Mouse (Mus musculus) layer of hippocampus, adult 2 months (tissue): ENCODE measurements around the gene Lclat1. TPM values are rescaled to one million over a fixed set of nuclear protein-coding genes. Genes with fewer than 3 reads are reported as not detected.

ENCODE experiments used
- DNase-seq, 2 experiments: peaks; one replicate each; pipeline ENCODE4 v3.0.0; 2022; ENCODE audit warnings: low spot score in 2 of 2
- H3K27ac ChIP-seq: fragments of 200-600 bp; 2 replicates; pipeline ENCODE4 v1.8.1; 2022
- H3K4me3 ChIP-seq: fragments of 200-600 bp; 2 replicates; pipeline ENCODE4 v1.8.1; 2022; ENCODE audit warnings: mild to moderate bottlenecking
- CTCF ChIP-seq: fragments of 200-600 bp; conservative IDR thresholded peaks from 2 replicates; pipeline ENCODE4 v1.8.1; 2022; ENCODE audit warnings: antibody characterized with exemption, mild to moderate bottlenecking, moderate library complexity
- total RNA-seq, 2 experiments: library from RNA; stranded (reverse); gene quantifications; 2 replicates each; pipeline ENCODE4 v1.2.3; 2021

Lclat1 gene
- total RNA-seq, 2 experiments from 2014 or later, result 32.9 to 34.6 TPM

- no peak for DNase-seq
- TF ChIP-seq CTCF, result 0 out of 2 replicates have a peak, but pooled peaks have one; percentile 12
- H3K27ac ChIP-seq, result no peak overlapping the region
- H3K4me3 ChIP-seq, result no peak overlapping the region
These were observed 96.0 kb downstream of the Lclat1 start for GRCm38 (mm10) chr17:73203642-73204332.

GRCm38 (mm10) chr17:73210960-73211531, 103.3 kb downstream of the Lclat1 start:
- no peak for TF ChIP-seq CTCF
- no peak overlapping the region for H3K4me3 ChIP-seq
- DNase-seq, result no peak

DNA sequence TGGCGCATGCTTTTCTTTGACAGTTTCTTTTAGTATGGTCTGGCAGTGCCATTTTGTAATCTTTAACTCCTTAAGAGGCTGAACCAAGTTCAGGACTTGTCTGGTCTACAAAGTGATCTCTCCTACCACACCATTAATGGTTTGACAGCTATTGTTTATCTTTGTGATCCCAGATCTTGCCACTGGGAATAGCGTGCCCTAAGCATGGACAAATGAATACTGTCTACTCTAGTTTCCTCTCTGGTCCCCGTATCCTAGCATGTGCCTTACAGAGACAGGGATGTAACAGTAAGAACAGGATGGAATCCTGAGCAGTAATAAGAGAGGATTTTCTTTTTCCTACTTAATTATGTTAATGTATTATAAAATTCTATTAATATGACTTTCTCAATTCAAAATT, 105.0 kb downstream of the Lclat1 start:
- H3K27ac ChIP-seq, result no peak overlapping the region
- no peak overlapping the region for H3K4me3 ChIP-seq
- TF ChIP-seq CTCF, result no peak
- no peak for DNase-seq

More at GRCm38 (mm10) chr17:73210960-73211531, 103.3 kb downstream of the Lclat1 start:
- no peak overlapping the region for H3K27ac ChIP-seq

GRCm38 (mm10) chr17:73213187-73213586, 105.4 kb downstream of the Lclat1 start:
- Histone ChIP-seq H3K4me3 (no peak overlapping the region), H3K27ac (no peak overlapping the region)
- no peak for TF ChIP-seq CTCF
- DNase-seq, result no peak

GRCm38 (mm10) chr17:73213677-73214076, 105.9 kb downstream of the Lclat1 start:
- no peak for DNase-seq
- H3K27ac ChIP-seq, result no peak overlapping the region
- H3K4me3 ChIP-seq, result no peak overlapping the region
- TF ChIP-seq CTCF, result no peak

DNA sequence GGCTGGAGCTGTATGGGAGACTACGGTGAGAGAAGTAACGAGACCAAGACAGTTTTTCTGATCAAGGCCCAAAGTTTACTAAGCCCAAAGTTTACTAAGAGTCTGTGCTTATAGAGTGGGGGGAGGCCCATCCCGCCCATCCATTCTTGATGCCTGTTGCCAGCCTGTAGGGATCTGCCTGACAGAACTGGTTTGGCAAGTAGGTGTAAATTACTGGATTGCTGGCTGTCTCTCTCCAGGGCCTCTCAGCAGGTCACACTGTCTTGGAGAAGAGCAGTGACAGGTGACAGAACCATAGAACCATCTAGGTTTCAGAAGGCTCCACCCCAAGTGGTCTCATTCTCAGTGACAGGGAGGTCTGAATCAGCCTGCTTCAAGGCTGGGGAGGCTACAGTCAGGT, 109.5 kb downstream of the Lclat1 start:
- DNase-seq, result no peak
- H3K4me3 ChIP-seq, result no peak overlapping the region
- no peak for TF ChIP-seq CTCF
- no peak overlapping the region for H3K27ac ChIP-seq

DNA sequence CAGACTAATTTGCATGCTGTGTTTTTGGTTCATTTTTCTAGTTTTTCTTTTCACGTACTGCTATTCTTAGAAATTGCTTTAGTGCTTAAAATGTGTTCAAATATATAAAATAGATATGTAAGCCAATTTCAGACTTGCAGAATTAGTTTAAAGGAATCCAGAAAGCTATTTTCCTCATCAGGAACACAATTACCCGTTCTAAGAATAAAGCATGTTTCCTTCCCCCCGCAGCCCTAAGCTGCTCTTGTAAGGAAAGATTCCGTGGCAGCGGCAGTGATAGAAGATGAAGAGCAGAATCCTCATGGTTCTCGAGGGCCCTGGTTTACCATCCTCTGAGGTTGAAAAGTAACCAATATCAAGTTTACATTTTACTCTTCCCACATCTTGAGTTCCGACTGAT, 113.0 kb downstream of the Lclat1 start:
- DNase-seq, result no peak
- TF ChIP-seq CTCF, result no peak
- peak overlapping the region; percentile 36; the same call in 1 of the 2 replicates for H3K27ac ChIP-seq
- no peak overlapping the region for H3K4me3 ChIP-seq

DNA sequence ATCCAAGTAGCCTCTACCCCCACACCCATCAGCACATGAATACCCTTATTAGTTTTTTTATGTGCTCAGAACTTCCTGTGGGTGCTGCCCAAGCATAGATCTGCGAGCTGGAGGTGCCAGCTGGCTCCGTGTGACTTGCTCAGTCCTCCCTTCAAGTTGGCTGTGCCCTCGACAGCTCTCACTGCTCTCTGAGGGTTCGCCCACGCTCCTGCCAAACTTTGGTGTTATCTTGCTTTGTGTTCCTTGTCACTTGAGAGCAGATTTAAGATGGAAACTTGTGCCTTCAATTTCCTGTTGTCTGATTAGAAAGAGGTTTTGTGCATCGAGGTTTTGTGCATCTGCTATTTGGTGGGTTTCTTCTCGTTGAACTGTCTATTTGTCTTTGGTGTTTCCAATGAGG, 114.3 kb downstream of the Lclat1 start:
- TF ChIP-seq CTCF, result no peak
- no peak for DNase-seq
- H3K27ac ChIP-seq, result no peak overlapping the region
- no peak overlapping the region for H3K4me3 ChIP-seq

GRCm38 (mm10) chr17:73225442-73225841, 117.7 kb downstream of the Lclat1 start:
- Histone ChIP-seq H3K27ac (no peak overlapping the region), H3K4me3 (no peak overlapping the region)
- no peak for DNase-seq
- TF ChIP-seq CTCF, result no peak

DNA sequence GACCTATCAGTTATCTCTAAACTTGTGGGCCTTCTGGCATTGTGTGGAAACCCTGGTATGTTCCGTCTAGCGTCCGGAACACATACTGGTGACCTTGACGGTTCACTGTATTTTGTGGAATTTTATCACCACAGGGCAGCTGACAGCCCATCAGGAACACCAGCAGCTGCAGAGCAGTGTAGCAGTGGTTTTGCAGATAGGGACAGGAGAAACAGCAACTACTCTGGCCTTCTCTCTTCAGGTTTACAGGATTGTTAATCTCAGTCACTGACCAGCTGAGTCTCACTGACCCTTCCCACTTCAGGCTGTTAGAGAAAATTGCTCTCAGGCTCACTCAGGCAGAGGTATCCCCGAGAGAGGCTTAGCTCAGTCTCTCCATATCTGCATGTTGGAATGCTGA, 118.2 kb downstream of the Lclat1 start:
- DNase-seq, result no peak
- no peak for TF ChIP-seq CTCF
- H3K4me3 ChIP-seq, result no peak overlapping the region
- H3K27ac ChIP-seq, result peak overlapping the region; percentile 39; the same call in 1 of the 2 replicates

DNA sequence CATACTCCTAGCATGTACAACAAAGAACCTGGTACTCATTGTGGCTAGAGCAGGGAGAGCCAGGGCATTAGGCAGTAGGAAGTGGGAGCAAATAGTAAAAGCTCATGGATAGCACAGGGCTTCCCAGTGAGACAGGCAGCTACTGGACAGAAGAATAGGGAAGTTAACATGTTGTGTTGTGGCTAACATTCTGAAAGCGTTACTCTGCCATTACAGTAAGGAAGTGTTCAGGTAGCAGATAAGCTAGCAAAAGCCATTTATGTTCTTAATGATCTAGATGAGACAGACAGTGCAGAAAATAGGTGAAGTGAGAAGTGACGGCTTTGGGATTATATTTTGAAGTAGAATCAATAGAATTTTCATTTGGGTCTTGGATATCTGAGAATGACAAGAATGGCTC, 118.8 kb downstream of the Lclat1 start:
- DNase-seq, result no peak
- no peak for TF ChIP-seq CTCF
- H3K4me3 ChIP-seq, result no peak overlapping the region
- H3K27ac ChIP-seq, result no peak overlapping the region

DNA sequence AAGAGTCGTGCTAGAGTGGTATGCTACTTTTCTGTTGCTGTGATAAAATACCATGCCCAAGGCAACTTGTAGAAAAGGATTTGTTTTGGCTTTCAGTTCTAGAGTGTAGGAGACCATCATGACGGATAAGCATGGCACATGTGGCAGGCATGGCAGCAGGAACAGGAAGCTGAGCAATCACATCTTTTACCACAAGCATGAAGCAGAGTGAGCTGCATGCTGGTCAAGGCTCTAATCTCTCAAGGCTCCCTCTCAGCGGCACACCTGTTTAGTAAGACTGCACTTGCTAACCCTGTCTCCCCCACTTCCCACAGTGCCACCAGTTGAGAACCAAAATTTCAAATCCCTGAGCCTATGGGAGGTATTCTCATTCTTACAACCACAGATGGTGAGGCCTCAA, 119.6 kb downstream of the Lclat1 start:
- no peak for DNase-seq
- no peak overlapping the region for H3K4me3 ChIP-seq
- TF ChIP-seq CTCF, result no peak
- no peak overlapping the region for H3K27ac ChIP-seq

- DNase-seq, result no peak
- Histone ChIP-seq H3K27ac (no peak overlapping the region), H3K4me3 (no peak overlapping the region)
- no peak for TF ChIP-seq CTCF
These were observed 121.8 kb downstream of the Lclat1 start for GRCm38 (mm10) chr17:73229445-73230155.

DNA sequence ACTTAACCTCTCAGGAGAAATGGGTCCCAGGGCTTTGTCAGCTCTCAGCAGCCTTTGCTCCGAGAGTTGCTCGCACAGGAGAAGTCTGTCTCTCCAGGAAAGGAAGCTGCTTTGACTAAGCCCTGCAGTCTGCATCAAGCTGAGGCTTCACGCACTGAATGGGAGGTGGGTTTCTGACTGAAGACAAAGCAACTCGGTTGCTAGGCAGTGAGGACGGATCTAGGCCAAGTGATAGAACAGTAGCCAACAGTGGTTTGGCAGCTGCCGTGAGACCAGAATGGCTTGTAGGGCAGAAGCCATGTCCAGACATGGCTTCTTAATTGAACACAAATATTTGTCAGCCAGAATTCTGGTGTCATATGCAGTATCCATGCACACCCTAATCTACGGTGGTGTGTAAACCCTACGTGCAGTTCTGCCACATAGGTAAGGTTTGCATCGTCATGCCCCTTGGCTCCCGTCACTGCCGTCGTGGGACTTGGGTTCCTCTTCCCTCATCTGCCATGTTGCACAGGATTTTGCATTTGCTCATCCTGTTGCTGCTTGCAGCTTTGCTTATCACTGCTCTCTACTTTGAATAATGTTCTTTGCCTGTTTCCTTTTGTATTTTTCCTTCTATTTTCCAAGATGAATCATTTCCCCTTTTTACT, 122.7 kb downstream of the Lclat1 start:
- no peak overlapping the region for H3K27ac ChIP-seq
- no peak for DNase-seq
- TF ChIP-seq CTCF, result no peak
- no peak overlapping the region for H3K4me3 ChIP-seq
